Mouse (Mus musculus) liver, postnatal 0 days (tissue): ENCODE results near the gene Plxnc1. TPM values are rescaled to one million over a fixed set of nuclear protein-coding genes. Genes with fewer than 3 reads are reported as not detected.
A peak's percentile ranks its signal among the peaks of the same experiment; 100 is the strongest.

ENCODE experiments used
- ATAC-seq: fragments of 200-750 bp; cut with Nextera tagmentation; 2 replicates; pipeline ENCODE4 v1.8.0; 2017; ENCODE audit warnings: mild to moderate bottlenecking, moderate library complexity
- DNase-seq: peaks from one replicate; pipeline ENCODE4 v3.0.0-alpha.2; 2016
- H3K27ac ChIP-seq: fragments of 300-500 bp; sonication (generic); 2 replicates; pipeline ENCODE4 v1.5.1; 2014; ENCODE audit warnings: antibody characterized with exemption, moderate library complexity, mild to moderate bottlenecking, low read depth
- H3K27me3 ChIP-seq: fragments of 300-500 bp; sonication (generic); 2 replicates; pipeline ENCODE4 v1.6.1; 2014; ENCODE audit warnings: low read length, control low read depth, mixed read lengths; ENCODE audit not compliant: insufficient read depth
- H3K36me3 ChIP-seq: fragments of 300-500 bp; sonication (generic); replicated peaks from 2 replicates; pipeline ENCODE4 v1.6.1; 2014; ENCODE audit warnings: mild to moderate bottlenecking, control low read depth, low read length, moderate library complexity, mixed read lengths; ENCODE audit not compliant: insufficient read depth
- H3K4me1 ChIP-seq: fragments of 300-500 bp; sonication (generic); 2 replicates; pipeline ENCODE4 v1.6.1; 2014; ENCODE audit warnings: antibody characterized with exemption, mild to moderate bottlenecking, control low read depth; ENCODE audit not compliant: insufficient read depth
- H3K4me2 ChIP-seq: fragments of 300-500 bp; sonication (generic); 2 replicates; pipeline ENCODE4 v1.6.1; 2014; ENCODE audit warnings: low read depth, mild to moderate bottlenecking, low read length, moderate library complexity, mixed read lengths
- H3K4me3 ChIP-seq: fragments of 300-500 bp; sonication (generic); 2 replicates; pipeline ENCODE4 v1.5.1; 2014; ENCODE audit warnings: low read depth, low read length
- H3K9ac ChIP-seq: fragments of 300-500 bp; sonication (generic); replicated peaks from 2 replicates; pipeline ENCODE4 v1.6.1; 2014; ENCODE audit warnings: mild to moderate bottlenecking, moderate library complexity
- H3K9me3 ChIP-seq: fragments of 300-500 bp; sonication (generic); 2 replicates; pipeline ENCODE4 v1.6.1; 2016; ENCODE audit warnings: mild to moderate bottlenecking, control low read depth, low read length, mixed read lengths
- CTCF ChIP-seq: sonication (generic); IDR thresholded peaks from 2 replicates; pipeline ENCODE4 v1.5.1; 2016; ENCODE audit warnings: antibody characterized with exemption, low read depth
- EP300 ChIP-seq: IDR thresholded peaks from 2 replicates; pipeline ENCODE4 v1.6.1; 2016; ENCODE audit warnings: antibody characterized with exemption, low read depth, mild to moderate bottlenecking
- WGBS: fragments of 180-500 bp; shearing (Covaris S2); extraction: QIAGEN DNeasy Blood & Tissue Kit; methylation state at CpG from one replicate; pipeline ENCODE4 v1.1.7; 2014; ENCODE audit not compliant: insufficient replicate concordance; 5-methylcytosine and 5-hydroxymethylcytosine counted together
- polyA plus RNA-seq: library from polyadenylated mRNA; unstranded; fragments of >200 nt; fragmentation: Nextera tagmentation; extraction: Ambion mirVana; gene quantifications from 2 replicates; pipeline ENCODE4 v1.2.1, GENCODE M21; 2015

The Plxnc1 gene
- polyA plus RNA-seq, 1 experiment from 2014 or later = 2.8 TPM

- H3K36me3 ChIP-seq = no peaks in the 10 kb centered on the region
- peak overlapping the region; percentile 58 for H3K4me2 ChIP-seq
- WGBS = 54% methylated on average over 14 of the region's 14 CpGs
- H3K27ac ChIP-seq = peak overlapping the region; percentile 89
- peak; percentile 55 for ATAC-seq
- TF ChIP-seq CTCF (no peak), EP300 (no peak)
- peak; percentile 53 for DNase-seq
- no peaks in the 10 kb centered on the region for H3K27me3 ChIP-seq
- H3K9ac ChIP-seq = no peak overlapping the region
- H3K4me1 ChIP-seq = peaks cover 16% of the 10 kb centered on the region
- H3K9me3 ChIP-seq = no peaks in the 10 kb centered on the region
- no peak overlapping the region for H3K4me3 ChIP-seq
Observed at GRCm38 (mm10) chr10:94827890-94828733, 116.5 kb downstream of the Plxnc1 start.

- DNase-seq = no peak
- Histone ChIP-seq H3K4me2 (no peak overlapping the region), H3K27ac (peak overlapping the region; percentile 89), H3K9ac (no peak overlapping the region), H3K4me1 (peaks cover 16% of the 10 kb centered on the region), H3K9me3 (no peaks in the 10 kb centered on the region), H3K36me3 (no peaks in the 10 kb centered on the region), H3K27me3 (no peaks in the 10 kb centered on the region), H3K4me3 (no peak overlapping the region)
- WGBS = 82% methylated on average over 10 of the region's 10 CpGs
- no peak for TF ChIP-seq EP300
- TF ChIP-seq CTCF = no peak
- no peak for ATAC-seq
Observed at GRCm38 (mm10) chr10:94827325-94827724, 117.3 kb downstream of the Plxnc1 start.

- Histone ChIP-seq H3K9me3 (no peaks in the 10 kb centered on the region), H3K4me3 (no peak overlapping the region), H3K27me3 (no peaks in the 10 kb centered on the region), H3K4me1 (peaks cover 16% of the 10 kb centered on the region), H3K4me2 (no peak overlapping the region), H3K27ac (no peak overlapping the region), H3K9ac (no peak overlapping the region), H3K36me3 (no peaks in the 10 kb centered on the region)
- 87% methylated on average over 12 of the region's 12 CpGs for WGBS
- ATAC-seq = no peak
- no peak for DNase-seq
- TF ChIP-seq CTCF (no peak), EP300 (no peak)
Observed at GRCm38 (mm10) chr10:94826436-94826835, 118.2 kb downstream of the Plxnc1 start.

GRCm38 (mm10) chr10:94825951-94826350 lies 118.7 kb downstream of the Plxnc1 start:
- ATAC-seq (peak; percentile 54), DNase-seq (peak; percentile 43)
- Histone ChIP-seq H3K4me3 (no peak overlapping the region), H3K9ac (no peak overlapping the region), H3K27me3 (no peaks in the 10 kb centered on the region), H3K4me1 (peaks cover 16% of the 10 kb centered on the region), H3K9me3 (no peaks in the 10 kb centered on the region), H3K27ac (no peak overlapping the region), H3K4me2 (no peak overlapping the region), H3K36me3 (no peaks in the 10 kb centered on the region)
- TF ChIP-seq CTCF (no peak), EP300 (peak; percentile 51; the same call in 1 of the 2 replicates)
- WGBS = 80% methylated on average over 2 of the region's 2 CpGs

GRCm38 (mm10) chr10:94823971-94824760 lies 120.5 kb downstream of the Plxnc1 start:
- no peak for DNase-seq
- H3K9ac ChIP-seq = no peak overlapping the region
- H3K4me1 ChIP-seq = peaks cover 9% of the 10 kb centered on the region
- no peaks in the 10 kb centered on the region for H3K27me3 ChIP-seq
- 72% methylated on average over 11 of the region's 11 CpGs for WGBS
- H3K27ac ChIP-seq = no peak overlapping the region
- no peak for TF ChIP-seq CTCF
- TF ChIP-seq EP300 = no peak
- H3K4me3 ChIP-seq = no peak overlapping the region
- H3K36me3 ChIP-seq = no peaks in the 10 kb centered on the region
- no peak overlapping the region for H3K4me2 ChIP-seq
- H3K9me3 ChIP-seq = no peaks in the 10 kb centered on the region
- no peak for ATAC-seq
